Mouse (Mus musculus) adrenal gland, postnatal 25 days (tissue): ENCODE data around the gene Med6. TPM values are rescaled to one million over a fixed set of nuclear protein-coding genes. Genes with fewer than 3 reads are reported as not detected.

Experiments used
- DNase-seq: peaks from one replicate; pipeline ENCODE4 v3.0.0; 2021; ENCODE audit warnings: mixed read lengths
- long read RNA-seq: library from polyadenylated mRNA; stranded (forward); transcript quantifications from one replicate; pipeline ENCODE4 v2.0.0, GENCODE M21; 2021
- total RNA-seq: library from RNA; stranded (reverse); gene quantifications from 2 replicates; pipeline ENCODE4 v1.2.3, GENCODE M21; 2021

Med6 gene
- 26.3 and 31.3 TPM in 2 replicates for total RNA-seq
- long read RNA-seq, transcript Med6-204 (8 exons, 1,059 nt): major isoform, 22 of 25 reads
- long read RNA-seq, partial matches to known transcripts: 1 of 25 reads
- long read RNA-seq, other reads (novel, unspliced or antisense): 1 of 25 reads

- DNase-seq: peak; percentile 90
These were observed at the start of gene Med6 for GRCm38 (mm10) chr12:81594902-81595671. TSS of gene Med6 (minus strand) at chr12:81595008.

- DNase-seq: no peak
These were observed 47.7 kb upstream of the Med6 start for GRCm38 (mm10) chr12:81642361-81643082.

- no peak for DNase-seq
These were observed 45.8 kb upstream of the Med6 start for GRCm38 (mm10) chr12:81640656-81641055.

- no peak for DNase-seq
These were observed 38.4 kb upstream of the Med6 start for GRCm38 (mm10) chr12:81633246-81633645.

- peak; percentile 3 for DNase-seq
These were observed 37.0 kb upstream of the Med6 start for GRCm38 (mm10) chr12:81631661-81632401.

GRCm38 (mm10) chr12:81630915-81631660 lies 36.3 kb upstream of the Med6 start, which contains the start of gene Ttc9:
TSS of gene Ttc9 (plus strand) at chr12:81631249.
- DNase-seq: peak; percentile 61

GRCm38 (mm10) chr12:81630520-81630914 lies 35.7 kb upstream of the Med6 start:
- peak; percentile 12 for DNase-seq

GRCm38 (mm10) chr12:81628091-81628490 lies 33.3 kb upstream of the Med6 start:
- DNase-seq: no peak

- DNase-seq: no peak
These were observed 32.6 kb upstream of the Med6 start for GRCm38 (mm10) chr12:81627426-81627825.

- no peak for DNase-seq
These were observed 31.5 kb upstream of the Med6 start for GRCm38 (mm10) chr12:81626226-81626861.

GRCm38 (mm10) chr12:81623377-81623776 lies 28.6 kb upstream of the Med6 start:
- no peak for DNase-seq

- peak; percentile 64 for DNase-seq
These were observed 24.5 kb upstream of the Med6 start for GRCm38 (mm10) chr12:81619302-81619701.

- DNase-seq: no peak
These were observed 22.2 kb upstream of the Med6 start for GRCm38 (mm10) chr12:81616980-81617379.

- no peak for DNase-seq
These were observed 21.0 kb upstream of the Med6 start for GRCm38 (mm10) chr12:81615807-81616206.

GRCm38 (mm10) chr12:81609445-81609844 lies 14.6 kb upstream of the Med6 start:
- no peak for DNase-seq

- no peak for DNase-seq
These were observed 10.4 kb upstream of the Med6 start for GRCm38 (mm10) chr12:81604995-81605784.

- DNase-seq: no peak
These were observed 1.9 kb upstream of the Med6 start for GRCm38 (mm10) chr12:81596547-81597262.

- no peak for DNase-seq
These were observed 26.4 kb downstream of the Med6 start, which contains the start of gene Adam21 for GRCm38 (mm10) chr12:81568374-81568773. TSS of gene Adam21 (minus strand) at chr12:81568474.

GRCm38 (mm10) chr12:81567931-81568330 lies 26.9 kb downstream of the Med6 start:
- no peak for DNase-seq

GRCm38 (mm10) chr12:81564173-81564572 lies 30.6 kb downstream of the Med6 start:
- DNase-seq: no peak
